Mouse (Mus musculus): ENCODE measurements at regions not wholly inside any gene's neighbourhood (a gene's known extent, or its start where the extent isn't known, plus 50 kb on each side); places are given as distances from the start of the nearest gene placed in this dataset.

- Histone ChIP-seq H3K4me3 (ENCODE audit: control insufficient read depth, low read depth, low read length) (no peak overlapping the region), H3K27ac (ENCODE audit: control insufficient read depth, insufficient read depth, low read depth, low read length) (no peak overlapping the region), H3K36me3 (ENCODE audit: control insufficient read depth, insufficient read depth, low read length) (no peaks in the 10 kb centered on the region), H3K27me3 (ENCODE audit: control insufficient read depth, insufficient read depth, low read length) (no peaks in the 10 kb centered on the region), H3K4me1 (ENCODE audit: control insufficient read depth, insufficient read depth, low read length) (no peaks in the 10 kb centered on the region)
- TF ChIP-seq POLR2A (IDR thresholded peaks at IDR 0.05; ENCODE audit: control insufficient read depth, low read depth, low read length) (no peak), CTCF (IDR thresholded peaks at IDR 0.05; ENCODE audit: control insufficient read depth, insufficient read depth, insufficient replicate concordance, low read depth, low read length) (no peak)
Measured at GRCm38 (mm10) chr17:65193341-65193740, 347.2 kb downstream of the Tmem232 start.

- H3K36me3 ChIP-seq (ENCODE audit: control insufficient read depth, insufficient read depth, low read length) = no peaks in the 10 kb centered on the region
- no peaks in the 10 kb centered on the region for H3K4me1 ChIP-seq (ENCODE audit: control insufficient read depth, insufficient read depth, low read length)
- H3K27ac ChIP-seq (ENCODE audit: control insufficient read depth, insufficient read depth, low read depth, low read length) = no peak overlapping the region
- no peaks in the 10 kb centered on the region for H3K27me3 ChIP-seq (ENCODE audit: control insufficient read depth, insufficient read depth, low read length)
- no peak for TF ChIP-seq CTCF (IDR thresholded peaks at IDR 0.05; ENCODE audit: control insufficient read depth, insufficient read depth, insufficient replicate concordance, low read depth, low read length)
- no peak for TF ChIP-seq POLR2A (IDR thresholded peaks at IDR 0.05; ENCODE audit: control insufficient read depth, low read depth, low read length)
- H3K4me3 ChIP-seq (ENCODE audit: control insufficient read depth, low read depth, low read length) = no peak overlapping the region
Measured at GRCm38 (mm10) chr17:65192432-65193059, 348.0 kb downstream of the Tmem232 start.

- Histone ChIP-seq H3K4me3 (ENCODE audit: control insufficient read depth, low read depth, low read length) (no peak overlapping the region), H3K27ac (ENCODE audit: control insufficient read depth, insufficient read depth, low read depth, low read length) (no peak overlapping the region), H3K36me3 (ENCODE audit: control insufficient read depth, insufficient read depth, low read length) (no peaks in the 10 kb centered on the region), H3K27me3 (ENCODE audit: control insufficient read depth, insufficient read depth, low read length) (no peaks in the 10 kb centered on the region), H3K4me1 (ENCODE audit: control insufficient read depth, insufficient read depth, low read length) (no peaks in the 10 kb centered on the region)
- no peak for TF ChIP-seq CTCF (IDR thresholded peaks at IDR 0.05; ENCODE audit: control insufficient read depth, insufficient read depth, insufficient replicate concordance, low read depth, low read length)
- no peak for TF ChIP-seq POLR2A (IDR thresholded peaks at IDR 0.05; ENCODE audit: control insufficient read depth, low read depth, low read length)
Measured at GRCm38 (mm10) chr17:65190839-65191591, 349.6 kb downstream of the Tmem232 start.

DNA sequence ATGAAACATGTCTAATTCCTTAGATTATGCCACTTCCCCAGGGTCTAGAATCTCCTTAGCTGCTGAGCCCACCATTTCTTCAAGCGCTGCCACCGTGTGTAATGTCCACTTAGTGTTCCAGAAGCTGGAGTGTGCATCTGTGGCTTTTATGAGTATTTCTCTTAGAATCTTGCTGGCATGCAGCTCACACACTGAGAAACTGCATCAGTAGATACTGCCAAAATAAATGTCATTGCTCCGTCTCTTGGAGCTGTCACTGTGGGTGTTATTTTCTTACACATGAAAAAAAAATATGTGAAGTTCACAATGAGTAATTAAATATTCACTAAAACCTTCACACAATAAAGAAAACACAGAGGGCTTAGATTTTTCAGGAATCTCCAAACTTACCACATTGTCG lies 345.3 kb upstream of the 4930583I09Rik start:
- Histone ChIP-seq H3K4me3 (ENCODE audit: control insufficient read depth, low read depth, low read length) (no peak overlapping the region), H3K27ac (ENCODE audit: control insufficient read depth, insufficient read depth, low read depth, low read length) (no peak overlapping the region), H3K27me3 (ENCODE audit: control insufficient read depth, insufficient read depth, low read length) (no peaks in the 10 kb centered on the region), H3K36me3 (ENCODE audit: control insufficient read depth, insufficient read depth, low read length) (no peaks in the 10 kb centered on the region), H3K4me1 (ENCODE audit: control insufficient read depth, insufficient read depth, low read length) (no peaks in the 10 kb centered on the region)
- TF ChIP-seq CTCF (IDR thresholded peaks at IDR 0.05; ENCODE audit: control insufficient read depth, insufficient read depth, insufficient replicate concordance, low read depth, low read length) (no peak), POLR2A (IDR thresholded peaks at IDR 0.05; ENCODE audit: control insufficient read depth, low read depth, low read length) (no peak)

DNA sequence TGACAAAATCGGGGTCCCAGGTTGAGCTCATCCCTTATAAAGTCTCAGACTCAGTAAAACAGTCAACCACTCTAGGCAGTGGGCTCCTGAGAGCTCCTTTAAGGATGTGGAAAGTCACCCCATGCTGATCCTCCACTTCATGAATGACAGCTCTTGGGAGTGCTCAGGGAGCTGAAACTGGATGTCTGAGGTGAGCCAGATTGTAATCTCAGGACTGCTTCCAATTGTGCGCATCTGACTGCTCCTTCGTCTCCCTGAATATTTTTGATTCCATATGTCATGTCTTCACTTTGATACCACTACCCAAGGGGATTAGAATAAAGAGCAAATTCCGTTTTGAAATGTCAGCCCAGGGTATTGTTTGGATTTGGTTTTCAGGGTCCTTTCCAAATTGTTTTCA lies 339.9 kb upstream of the 4930583I09Rik start:
- Histone ChIP-seq H3K4me3 (ENCODE audit: control insufficient read depth, low read depth, low read length) (no peak overlapping the region), H3K27ac (ENCODE audit: control insufficient read depth, insufficient read depth, low read depth, low read length) (no peak overlapping the region), H3K36me3 (ENCODE audit: control insufficient read depth, insufficient read depth, low read length) (no peaks in the 10 kb centered on the region), H3K27me3 (ENCODE audit: control insufficient read depth, insufficient read depth, low read length) (no peaks in the 10 kb centered on the region), H3K4me1 (ENCODE audit: control insufficient read depth, insufficient read depth, low read length) (no peaks in the 10 kb centered on the region)
- TF ChIP-seq POLR2A (IDR thresholded peaks at IDR 0.05; ENCODE audit: control insufficient read depth, low read depth, low read length) (no peak), CTCF (IDR thresholded peaks at IDR 0.05; ENCODE audit: control insufficient read depth, insufficient read depth, insufficient replicate concordance, low read depth, low read length) (no peak)

DNA sequence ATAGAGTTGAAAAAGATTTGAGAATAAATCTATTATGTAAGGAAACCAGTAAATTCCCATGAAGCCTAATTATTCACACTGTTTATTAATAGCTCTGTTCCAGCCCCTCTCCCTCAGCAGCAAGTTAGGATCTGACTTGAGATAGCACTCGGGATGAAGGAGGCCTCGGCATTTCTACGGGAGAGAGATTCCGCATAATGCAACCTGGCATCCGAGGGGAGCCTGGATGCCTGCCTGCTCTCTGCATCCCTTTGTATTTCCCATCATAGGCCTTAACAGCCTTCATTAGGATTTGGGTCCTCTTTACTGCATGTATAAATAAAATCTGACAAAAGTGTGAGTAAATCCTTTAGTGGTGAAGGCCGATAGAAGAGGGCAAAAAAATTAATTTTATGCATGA lies 338.2 kb upstream of the 4930583I09Rik start:
- H3K27me3 ChIP-seq (ENCODE audit: control insufficient read depth, insufficient read depth, low read length) = no peaks in the 10 kb centered on the region
- H3K27ac ChIP-seq (ENCODE audit: control insufficient read depth, insufficient read depth, low read depth, low read length) = no peak overlapping the region
- H3K36me3 ChIP-seq (ENCODE audit: control insufficient read depth, insufficient read depth, low read length) = no peaks in the 10 kb centered on the region
- no peaks in the 10 kb centered on the region for H3K4me1 ChIP-seq (ENCODE audit: control insufficient read depth, insufficient read depth, low read length)
- no peak overlapping the region for H3K4me3 ChIP-seq (ENCODE audit: control insufficient read depth, low read depth, low read length)
- TF ChIP-seq CTCF (IDR thresholded peaks at IDR 0.05; ENCODE audit: control insufficient read depth, insufficient read depth, insufficient replicate concordance, low read depth, low read length) (no peak), POLR2A (IDR thresholded peaks at IDR 0.05; ENCODE audit: control insufficient read depth, low read depth, low read length) (no peak)

- H3K4me1 ChIP-seq (ENCODE audit: control insufficient read depth, insufficient read depth, low read length) = no peaks in the 10 kb centered on the region
- no peak overlapping the region for H3K27ac ChIP-seq (ENCODE audit: control insufficient read depth, insufficient read depth, low read depth, low read length)
- no peak overlapping the region for H3K4me3 ChIP-seq (ENCODE audit: control insufficient read depth, low read depth, low read length)
- no peaks in the 10 kb centered on the region for H3K27me3 ChIP-seq (ENCODE audit: control insufficient read depth, insufficient read depth, low read length)
- no peaks in the 10 kb centered on the region for H3K36me3 ChIP-seq (ENCODE audit: control insufficient read depth, insufficient read depth, low read length)
- TF ChIP-seq POLR2A (IDR thresholded peaks at IDR 0.05; ENCODE audit: control insufficient read depth, low read depth, low read length) (no peak), CTCF (IDR thresholded peaks at IDR 0.05; ENCODE audit: control insufficient read depth, insufficient read depth, insufficient replicate concordance, low read depth, low read length) (no peak)
Measured at GRCm38 (mm10) chr17:65173236-65173635, 337.4 kb upstream of the 4930583I09Rik start.
